Mouse (Mus musculus) left cerebral cortex, adult 8-10 months (tissue): Measurements from ENCODE around the gene Rasgrp2. TPM values are rescaled to one million over a fixed set of nuclear protein-coding genes. Genes with fewer than 3 reads are reported as not detected.

Experiments
- DNase-seq, 2 experiments: peaks; one replicate each; pipeline ENCODE4 v3.0.0; 2022; ENCODE audit warnings: low spot score in 2 of 2
- total RNA-seq, 4 experiments: library from RNA; stranded (reverse); gene quantifications; 2 replicates each; pipeline ENCODE4 v1.2.4; 2022

The Rasgrp2 gene
- total RNA-seq, 4 experiments from 2014 or later: 107 to 128 (median 115) TPM

DNA sequence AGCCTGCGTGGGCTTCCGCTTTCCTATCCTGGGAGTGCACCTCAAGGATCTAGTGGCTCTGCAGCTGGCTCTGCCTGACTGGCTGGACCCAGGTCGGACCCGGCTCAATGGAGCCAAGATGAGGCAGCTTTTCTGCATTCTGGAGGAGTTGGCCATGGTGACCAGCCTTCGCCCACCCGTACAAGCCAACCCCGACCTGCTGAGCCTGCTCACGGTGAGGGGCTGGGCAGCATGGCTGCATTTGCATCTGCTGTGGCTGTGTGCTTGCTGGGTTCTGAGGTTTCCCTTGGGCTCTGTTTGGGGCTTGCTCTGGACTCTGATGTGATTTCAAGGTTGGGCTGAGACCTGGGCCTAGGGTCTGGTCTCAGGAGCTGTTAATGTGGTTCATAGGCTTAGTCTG is 8.0 kb downstream of the Rasgrp2 start:
- DNase-seq: no peak

GRCm38 (mm10) chr19:6407816-6408510 is 8.8 kb downstream of the Rasgrp2 start:
- no peak for DNase-seq

DNA sequence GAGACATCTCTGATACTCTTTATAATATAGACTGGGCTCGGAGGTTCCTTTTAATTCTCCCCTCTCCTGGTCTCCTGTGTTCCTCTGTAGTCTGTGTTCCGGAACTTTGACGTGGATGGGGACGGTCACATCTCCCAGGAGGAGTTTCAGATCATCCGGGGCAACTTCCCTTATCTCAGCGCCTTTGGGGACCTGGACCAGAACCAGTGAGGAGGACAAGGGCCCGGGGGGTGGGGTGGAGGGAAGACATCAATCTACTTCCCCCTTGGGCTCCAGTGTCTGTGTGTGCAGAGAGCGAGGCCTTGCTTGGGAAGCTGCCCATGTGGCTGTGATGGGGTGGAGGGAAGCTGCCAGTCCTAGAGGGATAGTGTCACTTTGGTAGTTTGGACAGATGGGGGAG is 9.6 kb downstream of the Rasgrp2 start:
- DNase-seq: no peak

DNA sequence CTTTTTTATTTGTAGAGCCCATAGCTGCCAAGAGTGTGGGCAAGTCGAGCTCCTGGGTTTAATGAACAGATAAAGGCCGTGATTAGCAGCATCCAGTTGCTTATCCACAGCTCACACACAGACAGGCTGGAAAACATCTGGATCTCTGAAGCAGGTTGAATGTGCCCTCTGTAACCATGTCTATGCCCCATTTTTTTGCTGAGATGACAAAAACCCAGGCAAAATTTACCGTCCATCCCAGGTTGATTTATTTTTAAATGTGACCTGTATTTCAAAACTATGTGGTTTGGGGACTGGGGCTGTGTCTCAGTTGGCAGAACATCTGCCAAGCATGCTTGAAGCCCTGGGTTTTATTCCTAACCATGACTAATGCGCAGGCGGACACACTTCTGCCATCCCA is 10.0 kb downstream of the Rasgrp2 start:
- no peak for DNase-seq

DNA sequence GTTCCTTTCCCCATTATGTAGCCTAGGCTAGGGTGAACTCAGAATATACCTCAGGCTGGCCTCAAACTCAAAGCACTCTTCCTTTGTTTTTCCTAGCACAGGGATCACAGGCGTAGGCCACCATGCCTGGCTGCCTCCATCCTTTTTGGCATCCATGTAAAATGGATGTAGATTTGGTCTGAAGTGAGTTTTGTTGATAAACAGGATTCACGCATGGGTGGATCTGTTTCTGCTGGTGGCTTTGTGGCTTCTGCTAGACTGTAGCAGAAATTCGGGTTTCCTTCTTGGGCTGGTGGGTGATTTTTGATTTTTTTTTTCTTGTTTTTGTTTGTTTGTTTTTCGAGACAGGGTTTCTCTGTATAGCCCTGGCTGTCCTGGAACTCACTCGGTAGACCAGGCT is 10.8 kb downstream of the Rasgrp2 start:
- DNase-seq: no peak

GRCm38 (mm10) chr19:6412798-6413197 is 13.7 kb downstream of the Rasgrp2 start:
- DNase-seq: no peak

GRCm38 (mm10) chr19:6415454-6415853 is 16.3 kb downstream of the Rasgrp2 start:
- DNase-seq: no peak

DNA sequence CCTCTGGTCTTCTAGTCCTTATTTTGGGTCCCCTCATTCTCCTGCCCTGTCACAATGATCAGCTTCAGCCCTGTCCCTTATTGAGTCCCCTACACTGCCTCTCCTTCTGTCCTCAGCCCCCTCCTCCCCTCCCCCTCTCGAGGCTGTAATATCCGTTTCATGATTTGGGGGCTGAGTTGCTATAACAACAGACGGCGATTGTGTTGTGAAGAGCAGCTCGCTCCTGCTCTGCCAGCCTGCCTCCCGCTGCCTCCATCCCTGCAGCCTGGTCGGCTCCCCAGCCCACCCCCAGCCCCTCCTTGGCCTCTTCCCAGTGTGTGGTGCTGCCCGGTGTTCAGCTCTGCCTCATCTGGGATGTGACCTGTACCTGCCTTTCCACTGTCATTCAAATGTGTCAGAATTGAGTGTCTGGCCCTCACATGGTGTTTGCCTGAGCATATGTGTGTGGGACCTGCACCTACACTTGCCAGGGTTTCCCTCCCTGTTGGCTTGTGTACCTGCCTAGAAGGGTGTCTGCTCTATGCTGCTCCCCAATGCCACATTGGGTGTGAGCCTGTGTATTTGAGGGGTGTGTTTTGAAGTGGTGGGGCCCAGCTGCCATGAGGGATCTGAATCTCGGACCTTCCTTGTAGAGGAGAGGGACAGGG is 17.1 kb downstream of the Rasgrp2 start:
- no peak for DNase-seq

DNA sequence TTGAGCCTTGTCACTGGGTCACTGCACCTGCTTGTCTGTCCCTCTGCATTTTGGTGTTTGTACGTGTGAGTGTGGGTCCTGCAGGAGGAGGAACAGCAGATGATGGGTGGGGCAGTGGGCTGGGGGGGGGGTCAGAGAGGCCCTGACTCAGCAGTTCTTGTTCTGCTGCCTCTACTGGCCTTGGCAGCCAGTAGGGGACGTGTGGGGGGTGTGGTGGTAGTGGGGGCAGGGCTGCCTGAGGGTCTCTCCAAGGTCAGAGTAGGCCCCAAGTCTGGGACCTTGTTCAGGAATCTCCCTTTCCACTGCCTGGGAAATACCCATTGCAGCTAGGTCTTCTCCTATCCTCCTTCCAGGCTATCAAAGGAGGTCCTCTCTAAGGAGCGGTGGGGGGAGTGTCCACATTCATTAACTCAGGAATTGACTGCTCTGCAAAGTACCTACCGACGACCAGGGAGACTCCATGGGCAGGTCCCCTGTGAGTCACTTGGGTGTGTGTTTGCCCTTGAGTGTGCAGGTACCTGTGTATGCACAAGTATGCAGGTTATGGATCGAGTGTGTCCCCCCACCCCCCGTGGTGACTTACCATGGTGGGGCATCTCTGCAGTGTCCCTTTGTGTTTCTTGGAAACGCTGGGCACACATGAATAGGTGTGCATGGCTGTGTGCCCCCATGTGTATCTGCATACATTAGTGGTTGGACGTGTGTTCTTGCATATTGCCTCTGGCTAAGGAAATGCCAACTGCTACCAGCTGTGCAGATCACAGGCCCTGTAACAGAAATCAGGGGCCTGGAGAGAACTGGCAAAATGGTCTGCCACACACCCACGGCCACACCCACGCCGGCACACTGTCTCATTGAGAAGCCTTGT is 18.0 kb downstream of the Rasgrp2 start:
- DNase-seq: no peak

DNA sequence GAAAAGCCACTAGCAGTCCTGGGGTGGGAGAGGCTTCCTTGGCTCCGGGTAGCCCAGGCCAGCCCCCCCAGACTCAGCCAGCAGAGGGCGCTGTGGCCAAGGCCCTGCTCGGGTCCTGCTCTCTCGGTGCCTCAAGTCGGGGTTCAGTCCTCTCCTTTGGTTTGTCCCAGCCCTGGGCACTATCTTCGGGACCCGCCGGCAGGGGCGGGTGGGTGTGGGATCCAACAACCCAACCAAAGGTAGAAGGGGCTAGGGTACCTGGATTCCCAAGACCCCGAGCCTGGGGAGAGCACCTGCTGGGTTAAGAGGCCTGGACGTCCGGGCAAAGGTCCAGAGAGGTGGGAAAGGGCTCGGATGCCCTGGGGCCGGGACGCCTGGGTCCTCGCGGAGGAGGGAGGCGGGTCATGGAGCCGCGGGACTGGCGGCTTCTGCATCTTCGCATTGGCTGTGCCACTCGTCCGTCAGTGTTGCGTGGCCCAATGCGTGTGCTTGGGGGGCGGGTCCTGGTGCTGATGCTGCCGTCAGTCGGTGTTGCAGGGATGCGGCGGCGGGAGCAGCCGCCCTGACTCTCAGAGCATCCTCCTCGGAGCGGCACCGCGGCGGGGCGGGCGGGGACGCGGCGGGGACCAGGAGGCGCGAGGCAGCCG is 19.2 kb downstream of the Rasgrp2 start, which contains the start of gene Nrxn2:
TSS of gene Nrxn2 (plus strand) at position 499 of the 647 bp plus-strand sequence.
- peak; percentile 86 to 94 for DNase-seq

DNA sequence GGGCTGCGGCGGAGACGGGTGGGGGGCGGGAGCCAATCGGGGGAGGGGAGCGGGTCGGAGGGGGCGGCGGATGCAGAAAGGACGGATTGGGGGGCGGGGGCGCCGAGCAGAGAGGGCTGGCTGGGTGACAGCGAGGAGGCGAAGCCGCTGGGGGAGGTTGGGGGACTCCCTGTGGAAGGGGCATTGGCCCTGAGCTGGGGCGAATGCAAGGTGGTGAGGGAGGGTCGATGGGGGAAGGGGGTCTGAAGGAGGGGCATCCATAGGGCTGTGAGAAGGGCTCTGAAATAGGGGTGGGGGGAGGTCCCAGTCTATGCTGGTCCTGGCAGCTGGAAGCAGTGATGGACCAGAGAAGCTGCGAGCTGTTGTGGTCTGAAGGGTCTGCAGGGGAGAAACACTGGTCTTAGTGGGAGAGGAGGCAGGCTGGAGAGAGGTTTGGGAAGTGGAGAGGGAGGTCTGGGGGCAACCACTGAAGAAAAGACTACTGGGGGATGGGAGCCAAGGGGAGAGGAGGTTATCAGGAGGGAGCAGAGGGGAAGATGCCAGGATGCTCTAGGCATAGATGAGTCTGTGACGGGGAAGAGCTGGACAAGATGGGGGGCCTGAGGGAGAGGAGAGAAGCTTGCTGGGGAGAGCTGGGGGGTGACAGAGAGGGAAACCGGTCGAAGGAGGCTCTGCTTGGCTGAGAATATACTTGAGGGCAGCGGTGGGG is 20.0 kb downstream of the Rasgrp2 start:
- no peak for DNase-seq

DNA sequence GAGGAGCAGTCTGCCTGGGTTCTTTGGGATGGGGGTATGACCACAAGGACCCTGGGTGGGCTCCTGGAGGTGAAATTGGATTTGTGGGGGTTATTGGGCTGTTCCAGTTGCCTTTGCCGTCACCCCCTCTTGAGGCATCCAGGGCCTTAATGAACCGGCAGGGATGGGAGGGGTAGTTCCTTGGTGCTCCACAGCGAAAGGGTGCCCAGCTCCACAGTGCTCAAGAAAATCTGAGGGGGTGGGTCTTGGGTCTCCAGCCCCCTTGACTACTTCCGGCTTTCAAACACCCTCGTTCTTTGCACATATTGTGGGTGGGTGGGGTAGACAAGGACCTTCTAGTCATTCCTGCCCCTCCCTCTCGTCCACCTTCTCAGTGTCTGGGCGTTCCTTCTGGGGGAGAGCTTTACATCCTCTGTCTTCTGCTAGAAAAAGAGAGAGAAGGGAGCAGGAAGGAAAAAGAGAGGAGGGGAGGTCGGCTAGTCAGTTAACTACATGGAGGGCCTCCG is 20.7 kb downstream of the Rasgrp2 start:
- DNase-seq: no peak

DNA sequence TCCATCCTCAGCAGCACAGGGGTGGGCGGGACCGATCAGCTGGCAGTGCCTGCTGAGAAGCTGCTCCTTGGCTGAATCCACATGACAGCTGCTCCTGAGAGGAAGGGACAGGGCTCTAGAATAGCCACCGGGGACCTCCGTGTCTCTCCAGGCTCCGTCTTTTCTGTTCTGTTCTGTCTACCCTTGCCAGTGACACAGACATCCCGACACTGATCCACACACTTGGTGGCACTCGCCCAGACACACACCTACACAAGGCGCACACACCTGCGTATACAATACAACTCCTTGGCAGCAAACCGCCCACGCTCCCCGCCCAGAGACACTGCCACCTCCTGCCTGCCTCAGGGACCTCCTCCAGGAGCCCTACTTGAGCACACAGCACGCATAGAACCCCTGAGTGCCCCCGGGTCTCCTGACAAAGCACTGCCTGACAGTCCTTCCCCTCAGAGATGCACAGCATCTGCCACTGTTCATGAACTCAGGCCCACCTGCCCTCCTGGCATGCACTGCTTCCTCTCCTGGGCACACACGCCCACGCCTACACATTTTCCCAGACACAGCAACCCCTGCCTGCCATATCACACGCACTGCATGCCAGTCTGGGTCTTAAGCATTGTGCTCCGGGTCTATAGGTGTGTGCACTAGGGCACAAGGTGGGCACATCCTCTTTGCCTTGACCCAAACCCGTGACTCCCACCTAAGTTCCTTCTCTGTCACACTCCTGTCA is 21.5 kb downstream of the Rasgrp2 start:
- peak in 1 of 2 experiments; percentile 85 for DNase-seq

GRCm38 (mm10) chr19:6421211-6421590 is 22.1 kb downstream of the Rasgrp2 start:
- peak in 1 of 2 experiments; percentile 83 for DNase-seq

GRCm38 (mm10) chr19:6422014-6422413 is 22.9 kb downstream of the Rasgrp2 start:
- DNase-seq: no peak

DNA sequence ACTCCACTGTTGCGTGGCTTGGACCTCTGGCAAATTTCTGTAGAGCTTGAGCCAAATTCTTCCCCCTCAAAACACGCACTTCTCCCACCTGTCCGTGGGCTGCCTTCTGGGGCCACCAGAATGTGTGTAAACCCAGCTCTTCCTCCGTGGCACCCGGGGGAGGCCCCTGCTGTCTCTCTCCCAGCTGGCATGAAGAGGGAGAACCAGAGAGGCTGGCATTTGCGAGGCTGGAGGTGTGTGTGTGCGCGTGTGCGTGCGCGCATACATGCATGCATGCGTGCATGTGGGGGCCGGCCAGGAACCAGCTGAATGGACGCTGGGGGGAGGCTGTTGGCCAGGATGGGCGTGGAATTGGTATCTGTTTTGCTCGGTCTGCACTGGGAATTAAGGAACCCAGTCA is 24.1 kb downstream of the Rasgrp2 start:
- peak in 1 of 2 experiments; percentile 87 for DNase-seq

DNA sequence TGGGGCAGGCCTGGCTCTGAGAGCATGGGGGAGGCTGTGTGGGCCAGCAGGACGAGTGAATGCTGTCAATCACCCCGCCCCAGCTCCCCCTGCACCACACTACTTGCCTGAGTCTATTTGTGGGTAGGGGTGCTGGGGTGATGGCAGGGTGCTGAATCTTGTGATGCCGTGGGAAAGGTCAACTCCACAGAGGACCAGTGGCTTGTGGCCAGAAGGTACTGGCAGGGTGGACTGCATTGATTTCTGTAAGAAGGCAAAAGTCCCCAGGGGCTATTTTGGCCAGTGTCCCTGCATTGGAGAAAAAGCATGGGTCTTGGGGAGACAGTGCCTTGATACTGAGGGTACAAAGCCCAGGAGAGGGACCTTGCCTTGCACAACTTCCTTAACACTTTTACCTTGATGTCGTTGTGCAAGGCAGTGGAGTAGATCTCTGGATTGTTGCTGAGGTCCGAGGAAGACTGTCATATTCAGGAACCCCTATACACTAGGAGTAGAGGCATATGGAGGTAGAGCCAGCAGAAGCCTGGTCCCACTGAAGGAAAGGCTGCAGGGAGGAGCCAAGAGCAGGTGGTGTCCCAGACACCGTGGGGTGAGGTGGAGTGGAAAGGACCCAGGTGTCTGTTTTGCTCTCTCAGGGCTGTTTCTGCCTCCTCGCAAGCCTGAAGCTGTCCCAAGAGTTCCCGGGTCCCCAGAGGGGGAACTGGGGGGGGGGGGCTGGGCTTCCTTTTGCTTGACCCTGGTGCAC is 25.2 kb downstream of the Rasgrp2 start:
- DNase-seq: no peak

- no peak for DNase-seq
These were observed 26.5 kb downstream of the Rasgrp2 start for GRCm38 (mm10) chr19:6425595-6425994.
